In genomic region chr11:87984571-87984970, GRCm38 (mm10) we compare ENCODE assay signal across 12 mouse cellular contexts. TPM values are rescaled to one million over a fixed set of nuclear protein-coding genes. Genes with fewer than 3 reads are reported as not detected.
DNase-seq lines count a peak whose midpoint lies in the region; ATAC-seq and TF ChIP-seq lines count a peak whose summit lies in the region.
"Had no signal": no experiment of that assay in that cellular context is flagged by ENCODE, and none has a peak within 500 bp of the region (broad histone marks: within the 10 kb centered on the region; RNA-seq: fewer than 3 reads in every experiment).

No protein-coding gene starts in this region.

- WGBS in forebrain, embryonic 11.5 days = 87% methylated on average over 3 of the region's 3 CpGs
- WGBS in forebrain, embryonic 10.5 days = 94% methylated on average over 3 of the region's 3 CpGs
- 32% methylated on average over 3 of the region's 3 CpGs for WGBS in liver, adult 2 months
- WGBS in intestine, embryonic 15.5 days = 72% methylated on average over 3 of the region's 3 CpGs
- 81% methylated on average over 3 of the region's 3 CpGs for WGBS in midbrain, embryonic 16.5 days

- H3K4me2 ChIP-seq in forebrain, embryonic 11.5 days (ENCODE audit: low read depth, low read length, severe bottlenecking) = peak overlapping the region; percentile 93; the same call in 1 of the 2 replicates
- H3K4me2 ChIP-seq in intestine, embryonic 15.5 days (replicated peaks) = peak overlapping the region; percentile 67; the same call in 1 of the 2 replicates
- peak overlapping the region; percentile 82 for H3K4me2 ChIP-seq in midbrain, embryonic 16.5 days (ENCODE audit: low read length)

- intact Hi-C loops in left cerebral cortex, postnatal 36 days (cut with DNase I) = no loop called here

- no peak overlapping the region for H3K4me3 ChIP-seq in forebrain, embryonic 11.5 days (ENCODE audit: low read depth, low read length)
- H3K4me3 ChIP-seq in forebrain, embryonic 10.5 days = no peak overlapping the region
- no peak overlapping the region for H3K4me3 ChIP-seq in liver, adult 2 months (ENCODE audit: insufficient read depth, low read depth, low read length)
- no peak overlapping the region for H3K4me3 ChIP-seq in intestine, embryonic 15.5 days (replicated peaks)
- H3K4me3 ChIP-seq in midbrain, embryonic 16.5 days (ENCODE audit: low read depth, low read length) = peak overlapping the region; percentile 95
- H3K4me3 ChIP-seq: erythroblast, embryonic 14.5 days had no signal

- H3K79me2 ChIP-seq in liver, adult 2 months (ENCODE audit: control insufficient read depth, insufficient read depth, low read length) = peaks cover 30% of the 10 kb centered on the region

- H3K4me1 ChIP-seq in forebrain, embryonic 11.5 days (replicated peaks; ENCODE audit: control insufficient read depth, insufficient read depth, low read length) = peaks cover 15% of the 10 kb centered on the region
- peaks cover 53% of the 10 kb centered on the region for H3K4me1 ChIP-seq in forebrain, embryonic 10.5 days
- peaks cover 17% of the 10 kb centered on the region for H3K4me1 ChIP-seq in liver, adult 2 months (ENCODE audit: control insufficient read depth, insufficient read depth, low read length)
- H3K4me1 ChIP-seq in intestine, embryonic 15.5 days (replicated peaks) = peaks cover 19% of the 10 kb centered on the region
- peaks cover 29% of the 10 kb centered on the region for H3K4me1 ChIP-seq in midbrain, embryonic 16.5 days (ENCODE audit: control insufficient read depth, insufficient read depth, low read length)

- H3K36me3 ChIP-seq in forebrain, embryonic 11.5 days (ENCODE audit: control insufficient read depth, insufficient read depth, low read length) = peaks cover 8% of the 10 kb centered on the region; the same call in 1 of the 2 replicates
- H3K36me3 ChIP-seq in forebrain, embryonic 10.5 days (replicated peaks) = peaks cover 60% of the 10 kb centered on the region
- peaks cover 38% of the 10 kb centered on the region for H3K36me3 ChIP-seq in liver, adult 2 months (ENCODE audit: control insufficient read depth, insufficient read depth, low read length)
- H3K36me3 ChIP-seq in intestine, embryonic 15.5 days = peaks cover 35% of the 10 kb centered on the region
- H3K36me3 ChIP-seq in midbrain, embryonic 16.5 days (ENCODE audit: control insufficient read depth, insufficient read depth, low read length) = peaks cover 17% of the 10 kb centered on the region

- ATAC-seq in forebrain, embryonic 11.5 days (replicated peaks; ENCODE audit: low FRiP score) = no peak
- ATAC-seq in intestine, embryonic 15.5 days = no peak
- ATAC-seq in midbrain, embryonic 16.5 days = no peak

- H3K27me3 ChIP-seq in forebrain, embryonic 11.5 days (ENCODE audit: control insufficient read depth, insufficient read depth, low read length) = no peaks in the 10 kb centered on the region
- no peaks in the 10 kb centered on the region for H3K27me3 ChIP-seq in forebrain, embryonic 10.5 days (ENCODE audit: poor library complexity, severe bottlenecking)
- H3K27me3 ChIP-seq in liver, adult 2 months (ENCODE audit: control insufficient read depth, insufficient read depth, low read length) = no peaks in the 10 kb centered on the region
- no peaks in the 10 kb centered on the region for H3K27me3 ChIP-seq in intestine, embryonic 15.5 days (replicated peaks)
- no peaks in the 10 kb centered on the region for H3K27me3 ChIP-seq in midbrain, embryonic 16.5 days (ENCODE audit: control insufficient read depth, insufficient read depth, low read depth, low read length)

- TF ChIP-seq CTCF in liver, adult 2 months (IDR thresholded peaks at IDR 0.05; ENCODE audit: low read depth, low read length) = no peak

- H3K9ac ChIP-seq in forebrain, embryonic 11.5 days (ENCODE audit: low read length) = no peak overlapping the region
- no peak overlapping the region; the same call in 1 of the 2 replicates for H3K9ac ChIP-seq in liver, adult 2 months (ENCODE audit: low read depth, low read length)
- H3K9ac ChIP-seq in intestine, embryonic 15.5 days = no peak overlapping the region
- H3K9ac ChIP-seq in midbrain, embryonic 16.5 days (ENCODE audit: low read depth, low read length) = peak overlapping the region; percentile 8; the same call in 1 of the 2 replicates

- H3K9me3 ChIP-seq in forebrain, embryonic 11.5 days (ENCODE audit: control insufficient read depth, low read length) = no peaks in the 10 kb centered on the region
- H3K9me3 ChIP-seq in forebrain, embryonic 10.5 days = no peaks in the 10 kb centered on the region
- H3K9me3 ChIP-seq in intestine, embryonic 15.5 days = no peaks in the 10 kb centered on the region
- no peaks in the 10 kb centered on the region for H3K9me3 ChIP-seq in midbrain, embryonic 16.5 days (replicated peaks; ENCODE audit: control insufficient read depth, low read length, poor library complexity, severe bottlenecking)

- no peak overlapping the region for H3K27ac ChIP-seq in forebrain, embryonic 11.5 days (ENCODE audit: low read depth, low read length)
- no peak overlapping the region for H3K27ac ChIP-seq in forebrain, embryonic 10.5 days
- H3K27ac ChIP-seq in liver, adult 2 months (replicated peaks; ENCODE audit: insufficient read depth, low read depth, low read length) = 0 out of 2 replicates have a peak overlapping the region, but pooled peaks have one; percentile 36
- no peak overlapping the region for H3K27ac ChIP-seq in intestine, embryonic 15.5 days
- H3K27ac ChIP-seq in midbrain, embryonic 16.5 days (ENCODE audit: low read length) = no peak overlapping the region

- DNase-seq in forebrain, embryonic 11.5 days (ENCODE audit: low spot score) = no peak
- DNase-seq in forebrain, embryonic 10.5 days (ENCODE audit: extremely low spot score, low spot score) = no peak
- peak; percentile 93 for DNase-seq in liver, adult 2 months (ENCODE audit: extremely low read depth, low read depth, low spot score)
- DNase-seq in liver = no peak
- no peak for DNase-seq in frontal cortex, postnatal 14 days (ENCODE audit: low spot score in 2 of 2)
- no peak for DNase-seq in left cerebral cortex, postnatal 36 days (ENCODE audit: low spot score in 2 of 2)
- DNase-seq: adrenal gland, postnatal 10 days; cerebellum, adult 9-10 months; lung, postnatal 10 days had no signal

- TF ChIP-seq POLR2A in liver, adult 2 months (IDR thresholded peaks at IDR 0.05; ENCODE audit: extremely low read depth, insufficient read depth, low read length) = no peak

RNA-seq across cellular contexts. Expression of gene Dynll2, which starts 2.8 kb away (rescaled TPM):
- 19.1 and 21.3 TPM in 2 replicates for polyA plus RNA-seq in forebrain, embryonic 11.5 days (2014; fragmentation: Nextera tagmentation; extraction: Ambion mirVana)
- polyA plus RNA-seq in forebrain, embryonic 10.5 days (2016; fragmentation: Nextera tagmentation; extraction: Ambion mirVana) = 24.8 and 25.9 TPM in 2 replicates
- 24.8 and 36.9 TPM in 2 replicates for total RNA-seq in liver, adult 2 months (2014; rRNA removed)
- polyA plus RNA-seq in liver, adult 2 months (2012; rRNA removed) = 112 and 145 TPM in 2 replicates
- polyA plus RNA-seq in intestine, embryonic 15.5 days (2015; fragmentation: Nextera tagmentation; extraction: Ambion mirVana) = 27.7 and 27.8 TPM in 2 replicates
- polyA plus RNA-seq in midbrain, embryonic 16.5 days (2015; fragmentation: Nextera tagmentation; extraction: Ambion mirVana) = 57.3 and 58.8 TPM in 2 replicates
- 100 to 1,000 TPM; 539 to 592 TPM for total RNA-seq in left cerebral cortex, postnatal 36 days (2021)
